Mouse (Mus musculus) embryonic fibroblast, embryonic 13.5 days (primary cell): ENCODE measurements at regions not wholly inside any gene's neighbourhood (a gene's known extent, or its start where the extent isn't known, plus 50 kb on each side); places are given as distances from the start of the nearest gene placed in this dataset.

Source experiments
- H3K27ac ChIP-seq: 2 replicates; pipeline ENCODE4 v1.5.1; 2012; ENCODE audit warnings: low read length, control low read depth, inconsistent platforms; ENCODE audit not compliant: insufficient read depth
- H3K4me1 ChIP-seq: 2 replicates; pipeline ENCODE4 v1.6.1; 2011; ENCODE audit warnings: low read length; ENCODE audit not compliant: control insufficient read depth, insufficient read depth
- H3K4me3 ChIP-seq: 2 replicates; pipeline ENCODE4 v1.5.1; 2011; ENCODE audit warnings: mild to moderate bottlenecking, control low read depth, low read length; ENCODE audit not compliant: insufficient read depth
- CTCF ChIP-seq: IDR thresholded peaks from 2 replicates; pipeline ENCODE4 v1.5.1; 2011; ENCODE audit warnings: mild to moderate bottlenecking, control low read depth, low read length, moderate library complexity, borderline replicate concordance; ENCODE audit not compliant: insufficient read depth
- POLR2A ChIP-seq: IDR thresholded peaks from 2 replicates; pipeline ENCODE4 v1.6.1; 2011; ENCODE audit warnings: low read depth, mild to moderate bottlenecking, control low read depth, low read length, moderate library complexity

- H3K4me3 ChIP-seq = no peak overlapping the region
- H3K4me1 ChIP-seq = peaks cover 2% of the 10 kb centered on the region
- H3K27ac ChIP-seq = no peak overlapping the region
- no peak for TF ChIP-seq POLR2A
- no peak for TF ChIP-seq CTCF
Measured at GRCm38 (mm10) chr13:54318161-54318560, 53.0 kb upstream of the Cplx2 start.

GRCm38 (mm10) chr13:54318601-54319000 is 52.5 kb upstream of the Cplx2 start:
- Histone ChIP-seq H3K27ac (no peak overlapping the region), H3K4me3 (no peak overlapping the region), H3K4me1 (no peaks in the 10 kb centered on the region; the same call in 1 of the 2 replicates)
- TF ChIP-seq POLR2A (no peak), CTCF (no peak)

GRCm38 (mm10) chr13:54320212-54320611 is 50.9 kb upstream of the Cplx2 start:
- H3K4me1 ChIP-seq = no peaks in the 10 kb centered on the region; the same call in 1 of the 2 replicates
- no peak overlapping the region for H3K4me3 ChIP-seq
- no peak overlapping the region for H3K27ac ChIP-seq
- TF ChIP-seq CTCF (peak; percentile 7; the same call in 1 of the 2 replicates), POLR2A (no peak)

- Histone ChIP-seq H3K27ac (no peak overlapping the region), H3K4me3 (no peak overlapping the region), H3K4me1 (no peaks in the 10 kb centered on the region; the same call in 1 of the 2 replicates)
- TF ChIP-seq POLR2A = no peak
- TF ChIP-seq CTCF = no peak
Measured at GRCm38 (mm10) chr13:54321011-54321410, 50.1 kb upstream of the Cplx2 start.
